Mouse (Mus musculus): ENCODE measurements around the gene Dnajb6. TPM values are rescaled to one million over a fixed set of nuclear protein-coding genes. Genes with fewer than 3 reads are reported as not detected.

Dnajb6 gene
- polyA plus RNA-seq, 1 experiment from 2014 or later: 177 TPM

DNA sequence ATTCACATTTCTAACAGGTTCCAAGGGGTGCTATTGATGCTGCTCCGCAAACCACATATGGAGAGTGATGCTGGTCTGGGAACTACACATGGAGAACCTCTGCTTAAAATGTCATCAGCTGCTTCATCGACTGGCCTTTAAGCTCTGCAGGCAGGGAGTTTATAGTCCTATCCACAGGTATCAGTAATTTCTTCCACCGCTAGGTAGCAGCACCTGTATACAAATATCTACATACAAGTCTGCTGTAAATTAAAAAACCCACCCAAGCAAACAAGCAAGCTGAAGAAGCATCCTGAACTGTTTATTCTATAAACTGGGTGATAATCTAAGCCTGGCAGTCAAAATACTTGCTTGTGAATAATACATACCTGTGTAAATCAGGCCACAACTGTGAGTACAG lies 89.3 kb downstream of the Dnajb6 start:
- Histone ChIP-seq H3K27ac (no peak overlapping the region), H3K27me3 (ENCODE audit: low read depth, poor library complexity, severe bottlenecking) (peaks cover 3% of the 10 kb centered on the region; the same call in 1 of the 2 replicates), H3K9me3 (replicated peaks) (no peaks in the 10 kb centered on the region), H3K4me3 (no peak overlapping the region), H3K36me3 (no peaks in the 10 kb centered on the region), H3K4me1 (peaks cover 8% of the 10 kb centered on the region)
- 44% methylated on average over 3 of the region's 3 CpGs for WGBS
- no peak for DNase-seq (ENCODE audit: low spot score)

DNA sequence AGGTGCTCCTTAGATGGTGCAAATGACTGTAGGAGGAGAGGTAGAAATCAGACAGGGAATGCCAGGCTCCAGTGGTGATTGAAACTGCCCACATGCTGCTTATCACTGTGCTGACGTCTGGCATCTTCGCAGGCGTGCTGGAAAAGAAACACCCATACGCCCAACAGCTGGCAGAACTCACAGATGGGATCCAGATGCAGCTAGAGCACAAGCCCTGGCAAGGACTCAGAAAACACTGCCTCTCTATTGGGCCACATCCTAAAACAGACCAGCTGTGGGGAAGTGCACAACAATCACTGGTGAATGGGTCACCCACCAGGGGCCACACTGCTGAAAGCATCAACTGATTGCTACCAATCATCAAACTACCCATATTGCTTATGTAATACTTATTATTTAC lies 91.3 kb downstream of the Dnajb6 start:
- DNase-seq (ENCODE audit: low spot score): peak; percentile 80

DNA sequence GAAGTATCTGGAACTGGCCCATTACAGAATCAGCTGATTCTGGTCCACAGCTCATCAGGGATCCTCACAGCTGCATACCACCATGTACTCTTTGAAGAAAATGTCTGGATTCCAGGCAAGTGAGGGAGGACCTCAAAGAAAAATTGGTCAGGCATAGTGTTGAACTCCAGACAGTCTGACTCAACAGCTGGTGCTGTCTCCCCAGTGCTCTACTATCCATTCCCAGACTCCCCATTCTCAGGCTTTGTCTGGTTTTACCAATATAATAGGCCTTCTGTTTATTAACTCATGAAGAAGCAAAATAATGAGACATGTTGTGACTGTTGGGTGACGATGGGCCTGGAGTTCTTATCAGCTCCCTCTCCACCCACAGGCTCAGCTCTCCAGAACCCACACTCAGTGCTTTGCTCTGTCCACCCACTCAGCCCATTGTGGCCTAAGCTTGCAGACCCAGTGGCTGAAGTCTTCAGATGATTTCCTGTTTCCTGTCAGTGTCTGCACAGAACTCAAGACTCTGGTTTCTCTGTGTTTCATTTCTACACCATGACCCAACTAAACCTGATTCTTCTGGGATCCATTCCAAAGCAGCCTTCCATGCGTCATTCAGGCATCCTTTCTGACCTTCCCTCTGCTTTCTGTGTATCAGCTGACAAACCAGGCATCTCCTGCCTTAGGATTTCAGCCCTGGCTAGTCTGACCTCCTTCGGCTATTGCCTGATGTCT lies 107.1 kb downstream of the Dnajb6 start:
- Histone ChIP-seq H3K4me3 (no peak overlapping the region), H3K27me3 (ENCODE audit: low read depth, poor library complexity, severe bottlenecking) (no peaks in the 10 kb centered on the region), H3K9me3 (replicated peaks) (no peaks in the 10 kb centered on the region), H3K4me1 (no peaks in the 10 kb centered on the region), H3K27ac (no peak overlapping the region), H3K36me3 (no peaks in the 10 kb centered on the region)
- 83% methylated on average over 3 of the region's 3 CpGs for WGBS
- DNase-seq (ENCODE audit: low spot score): no peak

More for the DNA sequence above, 91.3 kb downstream of the Dnajb6 start:
- Histone ChIP-seq H3K4me1 (peaks cover 8% of the 10 kb centered on the region), H3K36me3 (no peaks in the 10 kb centered on the region), H3K9me3 (replicated peaks) (no peaks in the 10 kb centered on the region), H3K27me3 (ENCODE audit: low read depth, poor library complexity, severe bottlenecking) (peaks cover 9% of the 10 kb centered on the region; the same call in 1 of the 2 replicates), H3K27ac (no peak overlapping the region), H3K4me3 (no peak overlapping the region)
- 20% methylated on average over 4 of the region's 4 CpGs for WGBS

DNA sequence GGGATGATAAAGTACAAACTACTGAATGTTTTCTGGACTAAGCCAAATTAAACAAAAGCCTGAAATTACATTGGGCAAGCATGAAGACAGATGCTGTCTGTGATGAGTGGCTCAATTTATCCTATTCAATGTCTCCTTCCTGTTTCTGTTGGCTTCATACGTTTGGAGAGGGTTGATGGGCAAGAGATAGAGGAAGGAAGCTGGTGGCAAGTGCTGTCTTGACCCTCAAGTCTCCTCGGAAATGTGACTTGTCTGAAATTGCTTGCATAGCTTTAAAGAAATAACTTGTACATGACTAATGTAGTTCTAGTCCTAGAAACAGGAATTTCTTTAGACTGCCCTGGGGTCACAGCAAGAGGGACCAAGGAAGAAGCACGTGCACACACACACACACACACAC lies 109.5 kb downstream of the Dnajb6 start:
- no peaks in the 10 kb centered on the region for H3K27me3 ChIP-seq (ENCODE audit: low read depth, poor library complexity, severe bottlenecking)
- WGBS: 68% methylated on average over 3 of the region's 3 CpGs
- no peak for DNase-seq (ENCODE audit: low spot score)
- H3K27ac ChIP-seq: no peak overlapping the region
- H3K4me1 ChIP-seq: no peaks in the 10 kb centered on the region
- no peaks in the 10 kb centered on the region for H3K36me3 ChIP-seq
- no peak overlapping the region for H3K4me3 ChIP-seq
- H3K9me3 ChIP-seq (replicated peaks): no peaks in the 10 kb centered on the region

DNA sequence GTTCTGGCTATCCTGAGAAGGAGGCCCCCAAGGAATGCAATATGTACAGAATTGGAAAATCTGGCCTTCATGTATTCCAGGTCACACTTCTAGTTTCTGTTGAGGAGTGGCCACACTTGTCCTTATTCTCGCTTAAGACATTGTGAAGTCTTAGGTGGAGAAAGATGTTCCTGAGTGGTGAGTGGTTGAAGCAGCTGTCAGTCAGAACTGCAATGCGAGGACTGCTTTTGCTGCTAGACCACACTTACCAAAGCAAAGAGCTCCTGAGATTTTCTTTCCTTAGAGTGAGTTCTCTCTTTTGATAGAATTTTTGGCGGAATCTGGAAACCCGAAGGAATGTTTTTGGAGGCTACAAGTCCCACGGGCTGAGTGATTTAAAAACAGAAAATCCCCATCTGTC lies 112.0 kb downstream of the Dnajb6 start:
- Histone ChIP-seq H3K4me1 (no peaks in the 10 kb centered on the region), H3K27ac (no peak overlapping the region), H3K9me3 (replicated peaks) (no peaks in the 10 kb centered on the region), H3K4me3 (no peak overlapping the region), H3K36me3 (no peaks in the 10 kb centered on the region), H3K27me3 (ENCODE audit: low read depth, poor library complexity, severe bottlenecking) (no peaks in the 10 kb centered on the region)
- DNase-seq (ENCODE audit: low spot score): no peak
- WGBS: 89% methylated on average over 5 of the region's 5 CpGs

DNA sequence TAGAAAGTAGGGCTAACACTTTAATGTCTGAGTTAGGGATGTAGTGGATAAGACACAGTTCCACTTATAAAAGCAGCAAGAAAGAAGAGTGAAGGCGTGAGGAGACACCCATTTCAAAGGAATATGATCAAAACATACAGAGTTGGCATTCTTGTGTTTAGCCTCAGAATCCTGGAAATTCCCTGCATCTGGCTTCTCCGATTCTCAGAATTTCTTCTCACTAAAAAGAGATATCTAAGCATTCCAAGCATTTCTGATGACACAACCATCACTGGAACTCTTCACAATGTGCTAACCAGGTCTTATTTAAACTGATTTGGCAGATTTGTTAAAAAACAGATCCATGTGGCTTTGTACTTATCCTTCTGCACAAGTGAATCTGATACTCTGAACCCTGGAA lies 112.6 kb downstream of the Dnajb6 start:
- 82% methylated on average over 2 of the region's 2 CpGs for WGBS
- Histone ChIP-seq H3K36me3 (no peaks in the 10 kb centered on the region), H3K27me3 (ENCODE audit: low read depth, poor library complexity, severe bottlenecking) (no peaks in the 10 kb centered on the region), H3K4me1 (no peaks in the 10 kb centered on the region), H3K9me3 (replicated peaks) (no peaks in the 10 kb centered on the region), H3K4me3 (no peak overlapping the region), H3K27ac (no peak overlapping the region)
- no peak for DNase-seq (ENCODE audit: low spot score)

DNA sequence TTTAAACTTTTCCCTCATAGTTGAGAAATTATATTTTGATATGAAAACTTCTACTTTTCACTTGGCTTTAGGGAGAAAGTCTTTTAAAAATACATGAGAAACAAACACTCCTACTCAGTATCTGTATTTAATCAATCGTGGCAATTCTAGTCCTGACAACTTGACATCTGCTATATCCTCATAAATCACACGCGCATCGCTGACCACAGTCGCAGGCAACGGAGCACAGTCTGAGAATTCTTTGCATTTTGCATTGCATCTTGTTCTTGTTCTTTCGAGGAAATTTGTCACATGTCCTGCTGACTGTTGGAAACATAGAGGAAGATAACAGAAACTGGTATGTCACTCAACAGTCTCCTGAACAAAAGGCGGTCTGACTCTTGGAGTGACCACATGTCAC lies 116.9 kb downstream of the Dnajb6 start:
- no peaks in the 10 kb centered on the region for H3K9me3 ChIP-seq (replicated peaks)
- H3K36me3 ChIP-seq: no peaks in the 10 kb centered on the region
- no peak overlapping the region for H3K27ac ChIP-seq
- H3K4me3 ChIP-seq: no peak overlapping the region
- H3K27me3 ChIP-seq (ENCODE audit: low read depth, poor library complexity, severe bottlenecking): no peaks in the 10 kb centered on the region
- DNase-seq (ENCODE audit: low spot score): no peak
- WGBS: 77% methylated on average over 8 of the region's 8 CpGs
- H3K4me1 ChIP-seq: no peaks in the 10 kb centered on the region

DNA sequence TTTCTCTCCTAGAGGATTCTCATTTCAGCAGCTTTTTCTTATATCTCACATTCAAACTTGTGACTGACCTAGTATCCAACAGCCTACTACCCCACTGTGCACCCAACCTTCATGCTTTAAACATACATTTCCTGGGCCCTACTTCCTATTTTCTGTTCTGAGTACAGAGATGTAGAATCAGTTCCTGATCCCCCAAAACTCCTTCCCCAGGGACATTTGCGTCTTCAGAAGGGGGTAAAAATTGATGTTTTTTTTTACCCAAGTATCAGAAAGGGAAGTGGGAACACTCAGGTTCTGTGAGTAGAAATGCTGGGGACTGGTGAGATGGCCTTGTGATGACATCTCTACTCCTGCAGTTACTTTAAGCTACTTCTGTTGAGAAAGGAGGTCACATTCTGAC lies 117.5 kb downstream of the Dnajb6 start:
- H3K4me1 ChIP-seq: no peaks in the 10 kb centered on the region
- no peak for DNase-seq (ENCODE audit: low spot score)
- H3K4me3 ChIP-seq: no peak overlapping the region
- H3K36me3 ChIP-seq: no peaks in the 10 kb centered on the region
- no peaks in the 10 kb centered on the region for H3K27me3 ChIP-seq (ENCODE audit: low read depth, poor library complexity, severe bottlenecking)
- 92% methylated on average over 1 of the region's 1 CpGs for WGBS
- no peaks in the 10 kb centered on the region for H3K9me3 ChIP-seq (replicated peaks)
- no peak overlapping the region for H3K27ac ChIP-seq

DNA sequence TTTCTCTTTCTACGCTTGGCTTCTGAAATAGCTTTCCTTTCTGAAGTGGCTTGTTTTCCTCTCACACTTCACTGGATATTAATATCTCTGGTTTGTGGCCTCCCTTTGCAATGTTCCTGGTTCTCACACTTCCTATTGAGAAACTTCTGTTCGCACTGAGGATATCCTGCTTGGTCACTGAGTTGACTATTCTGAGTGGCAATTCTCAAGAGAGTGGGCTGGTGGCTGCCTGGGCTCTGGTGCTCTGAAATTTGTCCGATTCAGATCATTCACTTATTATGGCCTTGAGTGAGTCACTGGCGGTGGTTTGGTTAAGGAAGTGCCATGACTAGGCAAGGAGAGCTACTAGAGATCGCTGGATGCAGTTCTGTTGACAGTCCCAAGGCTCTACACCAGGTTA lies 118.9 kb downstream of the Dnajb6 start:
- Histone ChIP-seq H3K27me3 (ENCODE audit: low read depth, poor library complexity, severe bottlenecking) (no peaks in the 10 kb centered on the region), H3K4me1 (no peaks in the 10 kb centered on the region), H3K36me3 (no peaks in the 10 kb centered on the region), H3K27ac (no peak overlapping the region), H3K4me3 (no peak overlapping the region), H3K9me3 (replicated peaks) (no peaks in the 10 kb centered on the region)
- DNase-seq (ENCODE audit: low spot score): no peak
- WGBS: 82% methylated on average over 5 of the region's 5 CpGs

DNA sequence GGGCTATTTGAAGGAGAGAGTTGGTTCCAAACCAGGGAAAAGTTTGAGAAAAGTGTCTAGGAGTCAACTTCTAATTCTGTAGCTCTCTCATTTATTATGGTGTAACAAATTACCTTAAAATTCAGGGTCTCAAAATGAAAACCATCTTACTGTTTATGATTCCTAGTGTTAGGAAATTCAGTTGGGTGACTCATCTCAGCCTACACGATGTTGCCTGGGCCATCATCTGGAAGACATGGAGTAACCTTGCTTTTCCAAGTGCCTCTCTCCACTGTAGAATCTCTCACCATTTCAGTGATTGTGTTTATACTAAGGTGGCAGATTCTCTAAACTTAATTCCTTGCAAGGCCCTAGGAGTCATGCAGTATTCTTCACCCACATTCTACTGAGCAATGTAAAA lies 119.5 kb downstream of the Dnajb6 start:
- no peak for DNase-seq (ENCODE audit: low spot score)
- Histone ChIP-seq H3K9me3 (replicated peaks) (no peaks in the 10 kb centered on the region), H3K36me3 (no peaks in the 10 kb centered on the region), H3K4me1 (no peaks in the 10 kb centered on the region), H3K27ac (no peak overlapping the region), H3K27me3 (ENCODE audit: low read depth, poor library complexity, severe bottlenecking) (no peaks in the 10 kb centered on the region), H3K4me3 (no peak overlapping the region)
- 79% methylated on average over 1 of the region's 1 CpGs for WGBS

DNA sequence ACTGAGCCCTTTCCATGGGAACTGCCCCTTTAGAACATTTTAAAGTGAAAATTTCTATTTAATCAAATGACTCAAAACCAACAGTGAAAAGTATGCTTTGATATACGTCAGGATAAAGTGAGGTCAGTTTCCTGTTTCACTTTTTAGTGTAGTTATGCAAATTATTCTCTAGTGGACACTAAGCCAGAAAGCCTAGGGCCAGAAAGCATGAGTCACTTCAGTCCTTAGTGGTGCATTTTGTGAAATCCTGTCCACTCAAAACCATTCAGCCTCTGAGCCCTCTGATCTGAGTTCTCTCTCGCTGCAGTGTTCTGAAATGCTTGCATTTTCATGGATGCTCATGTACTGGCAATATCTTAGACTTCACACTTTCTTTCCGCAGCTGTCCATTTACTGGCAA lies 126.0 kb downstream of the Dnajb6 start:
- Histone ChIP-seq H3K27me3 (ENCODE audit: low read depth, poor library complexity, severe bottlenecking) (no peaks in the 10 kb centered on the region), H3K4me1 (no peaks in the 10 kb centered on the region), H3K9me3 (replicated peaks) (no peaks in the 10 kb centered on the region), H3K27ac (no peak overlapping the region), H3K4me3 (no peak overlapping the region), H3K36me3 (no peaks in the 10 kb centered on the region)
- no peak for DNase-seq (ENCODE audit: low spot score)
- 88% methylated on average over 3 of the region's 3 CpGs for WGBS

DNA sequence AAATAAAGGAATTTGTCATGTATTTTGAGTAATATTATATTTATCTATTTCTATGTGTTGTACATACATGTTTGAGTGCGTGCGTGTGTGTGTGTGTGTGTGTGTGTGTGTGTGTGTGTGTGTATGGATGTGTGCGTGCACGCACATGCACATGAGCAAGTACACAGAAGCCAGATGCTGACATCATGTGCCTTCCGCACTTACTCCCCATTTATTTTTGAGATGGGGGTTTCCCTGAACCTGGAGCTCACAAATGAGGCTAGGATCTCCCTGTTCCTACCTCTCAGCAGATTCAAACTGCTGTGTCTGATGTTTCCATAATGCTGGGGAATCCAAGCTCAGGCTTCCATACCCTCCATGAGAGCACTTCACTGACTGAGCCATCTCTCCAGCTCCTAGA lies 126.9 kb downstream of the Dnajb6 start:
- H3K4me1 ChIP-seq: no peaks in the 10 kb centered on the region
- H3K9me3 ChIP-seq (replicated peaks): no peaks in the 10 kb centered on the region
- no peaks in the 10 kb centered on the region for H3K27me3 ChIP-seq (ENCODE audit: low read depth, poor library complexity, severe bottlenecking)
- DNase-seq (ENCODE audit: low spot score): no peak
- no peaks in the 10 kb centered on the region for H3K36me3 ChIP-seq
- no peak overlapping the region for H3K27ac ChIP-seq
- no peak overlapping the region for H3K4me3 ChIP-seq
- WGBS: 89% methylated on average over 5 of the region's 5 CpGs

DNA sequence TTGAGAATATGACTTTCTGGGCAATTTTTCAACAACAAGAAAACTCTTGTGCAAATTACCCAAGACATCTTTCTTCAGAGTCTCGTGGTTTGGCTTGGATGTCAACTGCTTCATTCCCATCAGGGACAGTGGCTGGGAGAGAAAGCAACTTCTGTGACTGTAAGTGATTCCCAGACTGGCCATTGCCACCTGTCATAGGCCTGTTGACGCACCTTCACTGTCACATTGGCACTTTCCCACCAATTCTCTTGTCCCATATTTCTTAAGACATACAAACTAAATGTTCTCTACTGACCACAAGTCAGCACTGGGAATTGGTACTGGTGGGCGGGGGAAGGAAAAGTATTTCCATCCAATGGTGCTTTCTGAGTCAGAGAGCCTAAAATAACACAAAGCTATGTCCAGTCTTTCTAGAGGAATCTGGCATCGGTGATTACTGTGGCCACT lies 128.8 kb downstream of the Dnajb6 start:
- Histone ChIP-seq H3K36me3 (no peaks in the 10 kb centered on the region), H3K4me1 (no peaks in the 10 kb centered on the region), H3K4me3 (no peak overlapping the region), H3K27me3 (ENCODE audit: low read depth, poor library complexity, severe bottlenecking) (no peaks in the 10 kb centered on the region), H3K27ac (no peak overlapping the region), H3K9me3 (replicated peaks) (no peaks in the 10 kb centered on the region)
- DNase-seq (ENCODE audit: low spot score): no peak
- WGBS: 91% methylated on average over 4 of the region's 4 CpGs

DNA sequence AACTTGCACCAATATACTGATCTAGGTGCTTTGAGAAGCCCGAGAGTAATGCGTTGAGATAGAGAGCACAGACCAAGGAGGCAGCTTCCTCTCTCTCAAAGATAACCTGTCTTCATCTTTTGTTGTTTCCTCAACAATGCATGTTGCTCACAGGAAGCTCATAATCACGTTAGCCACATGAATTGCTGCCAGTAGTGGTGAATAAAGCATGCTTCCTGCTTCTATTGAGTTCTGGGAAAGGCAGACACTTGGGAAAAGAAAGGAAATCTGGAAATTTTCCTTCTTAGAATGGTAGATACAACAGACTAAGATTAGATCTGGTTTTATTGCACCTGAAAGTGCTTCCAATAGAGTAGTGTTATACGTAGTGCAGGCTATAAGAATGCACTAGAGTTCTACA lies 129.5 kb downstream of the Dnajb6 start:
- Histone ChIP-seq H3K4me3 (no peak overlapping the region), H3K36me3 (no peaks in the 10 kb centered on the region), H3K27me3 (ENCODE audit: low read depth, poor library complexity, severe bottlenecking) (no peaks in the 10 kb centered on the region), H3K4me1 (no peaks in the 10 kb centered on the region), H3K9me3 (replicated peaks) (no peaks in the 10 kb centered on the region), H3K27ac (no peak overlapping the region)
- 79% methylated on average over 4 of the region's 4 CpGs for WGBS
- no peak for DNase-seq (ENCODE audit: low spot score)
